Mouse (Mus musculus): ENCODE results near the gene Rbpms2.

The Rbpms2 gene
- long read RNA-seq, experiment 1, transcript Rbpms2-201 (8 exons, 1,987 nt): major isoform, 16 of 27 reads
- long read RNA-seq, experiment 1, partial matches to known transcripts: 3 of 27 reads
- long read RNA-seq, experiment 1, other reads (novel, unspliced or antisense): 8 of 27 reads
- long read RNA-seq, experiment 2, transcript Rbpms2-201 (8 exons, 1,987 nt): major isoform, 12 of 42 reads
- long read RNA-seq, experiment 2, partial matches to known transcripts: 8 of 42 reads
- long read RNA-seq, experiment 2, other reads (novel, unspliced or antisense): 21 of 42 reads

GRCm38 (mm10) chr9:65629025-65629766 is at the start of gene Rbpms2:
Gene Rbpms2, plus strand, starts transcription at chr9:65629648.
- intact Hi-C loops (cut with DNase I): no loop called here

GRCm38 (mm10) chr9:65579781-65580371 is 49.6 kb upstream of the Rbpms2 start, which contains the start of gene Plekho2:
Gene Plekho2, minus strand, starts transcription at chr9:65580040.
- intact Hi-C loops (cut with DNase I): loop anchor here (1.0 to 10.0 kb wide), 2 partner anchors 56 to 145 kb away; partner anchors contain the start of gene Mtfmt

GRCm38 (mm10) chr9:65580401-65581256 is 48.8 kb upstream of the Rbpms2 start:
- intact Hi-C loops (cut with DNase I): loop anchor here (1.0 to 10.0 kb wide), 2 partner anchors 56 to 146 kb away; partner anchors contain the start of gene Mtfmt

GRCm38 (mm10) chr9:65583045-65583444 is 46.4 kb upstream of the Rbpms2 start:
- intact Hi-C loops (cut with DNase I): loop anchor here (10.0 kb wide), 1 partner anchor 148 kb away; the partner anchor contains the start of gene Mtfmt

- intact Hi-C loops (cut with DNase I): loop anchor here (10.0 kb wide), 1 partner anchor 152 kb away; the partner anchor contains the start of gene Mtfmt
Observed at GRCm38 (mm10) chr9:65586406-65587269, 42.8 kb upstream of the Rbpms2 start, which contains the start of gene Pif1. Gene Pif1, plus strand, starts transcription at chr9:65587160.

GRCm38 (mm10) chr9:65587270-65587572 is 42.2 kb upstream of the Rbpms2 start:
- intact Hi-C loops (cut with DNase I): loop anchor here (10.0 kb wide), 1 partner anchor 152 kb away; the partner anchor contains the start of gene Mtfmt

- intact Hi-C loops (cut with DNase I): loop anchor here (10.0 kb wide), 1 partner anchor 153 kb away; the partner anchor contains the start of gene Mtfmt
Observed at GRCm38 (mm10) chr9:65587573-65588358, 41.7 kb upstream of the Rbpms2 start.

GRCm38 (mm10) chr9:65589091-65589490 is 40.4 kb upstream of the Rbpms2 start:
- intact Hi-C loops (cut with DNase I): loop anchor here (10.0 kb wide), 1 partner anchor 154 kb away; the partner anchor contains the start of gene Mtfmt

GRCm38 (mm10) chr9:65592721-65593120 is 36.7 kb upstream of the Rbpms2 start:
- intact Hi-C loops (cut with DNase I): no loop called here

- intact Hi-C loops (cut with DNase I): no loop called here
Observed at GRCm38 (mm10) chr9:65593596-65593995, 35.9 kb upstream of the Rbpms2 start.

GRCm38 (mm10) chr9:65598765-65599249 is 30.6 kb upstream of the Rbpms2 start:
- intact Hi-C loops (cut with DNase I): no loop called here

- intact Hi-C loops (cut with DNase I): loop anchor here (5.0 kb wide), 1 partner anchor 251 kb away; no protein-coding TSS in a partner anchor
Observed at GRCm38 (mm10) chr9:65600951-65601350, 28.5 kb upstream of the Rbpms2 start.

- intact Hi-C loops (cut with DNase I): loop anchor here (5.0 kb wide), 1 partner anchor 249 kb away; no protein-coding TSS in a partner anchor
Observed at GRCm38 (mm10) chr9:65603401-65604102, 25.9 kb upstream of the Rbpms2 start.

- intact Hi-C loops (cut with DNase I): loop anchor here (1.0 kb wide), 1 partner anchor 59 kb away; no protein-coding TSS in a partner anchor
Observed at GRCm38 (mm10) chr9:65605471-65606136, 23.8 kb upstream of the Rbpms2 start.

GRCm38 (mm10) chr9:65606321-65607109 is 22.9 kb upstream of the Rbpms2 start:
- intact Hi-C loops (cut with DNase I): no loop called here

GRCm38 (mm10) chr9:65607120-65607519 is 22.3 kb upstream of the Rbpms2 start:
- intact Hi-C loops (cut with DNase I): no loop called here
